Mouse (Mus musculus): ENCODE measurements at regions not wholly inside any gene's neighbourhood (a gene's known extent, or its start where the extent isn't known, plus 50 kb on each side); places are given as distances from the start of the nearest gene placed in this dataset.

DNA sequence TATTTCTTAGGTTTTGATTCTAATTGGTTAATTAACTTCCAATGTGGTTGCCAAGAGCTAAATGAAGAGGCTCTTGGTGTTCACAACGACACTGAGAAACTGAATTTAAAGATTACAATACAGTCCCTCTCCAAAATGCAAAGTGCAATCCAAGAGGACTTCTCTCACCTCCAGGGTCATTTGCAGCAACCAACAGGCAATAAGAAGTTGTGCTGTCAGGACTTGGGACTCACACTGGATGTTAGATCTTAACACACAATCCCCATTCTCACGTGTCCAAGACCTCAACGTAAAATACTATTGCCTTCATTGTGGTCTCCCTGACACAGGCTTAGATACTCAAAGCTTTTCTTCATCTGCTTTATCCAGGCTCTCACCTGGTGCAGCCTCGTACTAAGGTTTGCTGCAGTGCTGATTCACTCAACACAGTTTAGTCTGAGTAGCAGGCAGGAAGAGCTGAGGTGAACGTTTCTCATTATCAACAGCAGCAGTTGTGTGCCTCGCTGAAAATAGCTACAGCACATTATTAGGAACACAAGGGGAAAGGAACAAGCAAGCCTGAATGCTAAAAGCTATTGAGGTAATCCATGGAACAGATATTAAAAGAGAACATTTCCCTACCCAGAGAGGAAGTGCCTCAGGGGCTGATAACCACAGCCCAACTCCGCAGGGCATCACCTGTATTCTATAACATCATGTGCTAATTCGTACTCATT lies 473.3 kb downstream of the Pdha2 start:
- 0 out of 2 replicates have a peak, but pooled peaks have one; percentile 51 for TF ChIP-seq MAX (IDR thresholded peaks at IDR 0.05; ENCODE audit: low read length)
- TF ChIP-seq HCFC1 (IDR thresholded peaks at IDR 0.05; ENCODE audit: low read depth, low read length) = no peak
- no peak for TF ChIP-seq CTCF (IDR thresholded peaks at IDR 0.05 in 2 of 3, conservative IDR thresholded peaks at IDR 0.05 in 1 of 3; ENCODE audit: control insufficient read depth in 1 of 3, insufficient read depth in 1 of 3, low read depth in 2 of 3, low read length in 3 of 3, poor library complexity in 1 of 3, severe bottlenecking in 1 of 3)
- no peak for TF ChIP-seq ZNF384 (IDR thresholded peaks at IDR 0.05; ENCODE audit: low read depth, low read length)
- no peak for TF ChIP-seq POLR2AphosphoS5 (IDR thresholded peaks at IDR 0.05; ENCODE audit: borderline replicate concordance, low read depth, low read length)
- no peak for TF ChIP-seq E2F4 (IDR thresholded peaks at IDR 0.05; ENCODE audit: borderline replicate concordance, low read depth, low read length)
- no peak for TF ChIP-seq POLR2A (IDR thresholded peaks at IDR 0.05; ENCODE audit: control insufficient read depth in 1 of 2, insufficient read depth in 1 of 2, low read depth in 1 of 2, low read length in 2 of 2, poor library complexity in 1 of 2)
- TF ChIP-seq MAFK (IDR thresholded peaks at IDR 0.05; ENCODE audit: borderline replicate concordance, low read depth, low read length) = 0 out of 2 replicates have a peak, but pooled peaks have one; percentile 50
- no peak for TF ChIP-seq NELFE (IDR thresholded peaks at IDR 0.05; ENCODE audit: low read depth, low read length)
- TF ChIP-seq EP300 (IDR thresholded peaks at IDR 0.05; ENCODE audit: low read depth in 1 of 2, low read length in 2 of 2) = peak; percentile 84 to 86
- no peak for TF ChIP-seq TBP (IDR thresholded peaks at IDR 0.05; ENCODE audit: low read depth, low read length)

Data from MEL (cell line).